Mouse (Mus musculus) right cerebral cortex, adult 18-20 months (tissue): ENCODE measurements at regions not wholly inside any gene's neighbourhood (a gene's known extent, or its start where the extent isn't known, plus 50 kb on each side); places are given as distances from the start of the nearest gene placed in this dataset.

Experiments
- DNase-seq: peaks from one replicate; pipeline ENCODE4 v3.0.0; 2022; ENCODE audit warnings: mixed read lengths

- peak; percentile 0 for DNase-seq
These were observed 486.2 kb upstream of the Actrt1 start for GRCm38 (mm10) chrX:45842621-45843020.
